20 mouse cellular contexts compared by ENCODE assay signal in genomic region chr12:16872006-16872405, GRCm38 (mm10). TPM values are rescaled to one million over a fixed set of nuclear protein-coding genes. Genes with fewer than 3 reads are reported as not detected.
DNase-seq lines count a peak whose midpoint lies in the region; TF ChIP-seq lines count a peak whose summit lies in the region.
"Had no signal": no experiment of that assay in that cellular context is flagged by ENCODE, and none has a peak within 500 bp of the region (broad histone marks: within the 10 kb centered on the region; RNA-seq: fewer than 3 reads in every experiment).

No protein-coding gene starts in this region.

- H3K36me3 ChIP-seq in CH12.LX (replicated peaks in 1 of 2; ENCODE audit: control insufficient read depth in 1 of 2, insufficient read depth in 1 of 2, low read length in 1 of 2): no peaks in the 10 kb centered on the region
- H3K36me3 ChIP-seq: G1E had no signal

- no peak for TF ChIP-seq CTCF in CH12.LX (conservative IDR thresholded peaks at IDR 0.05 in 1 of 2, IDR thresholded peaks at IDR 0.05 in 1 of 2; ENCODE audit: low read depth in 2 of 2, low read length in 2 of 2)
- no peak for TF ChIP-seq CTCF in embryonic fibroblast, embryonic 13.5 days (IDR thresholded peaks at IDR 0.05; ENCODE audit: borderline replicate concordance, insufficient read depth, low read length)
- TF ChIP-seq CTCF in cerebellum, adult 2 months (IDR thresholded peaks at IDR 0.05; ENCODE audit: borderline replicate concordance, insufficient read depth, low read depth, low read length): no peak

- H3K79me2 ChIP-seq in CH12.LX (replicated peaks; ENCODE audit: control insufficient read depth, extremely low read depth, insufficient read depth, poor library complexity, severe bottlenecking): no peaks in the 10 kb centered on the region

- dilution Hi-C loops in CH12.LX (cut with MboI; ENCODE audit: extremely low pct_ligation_motif_present, extremely low pct_unique_long_range_greater_than_20kb, low sequenced_read_pairs): no loop called here

- H3K4me2 ChIP-seq in CH12.LX (ENCODE audit: insufficient read depth, low read depth, poor library complexity, severe bottlenecking): peak overlapping the region; percentile 37

- no peak overlapping the region for H3K4me3 ChIP-seq in CH12.LX (replicated peaks in 1 of 3; ENCODE audit: low read depth in 2 of 3, low read length in 2 of 3, poor library complexity in 1 of 3)
- no peak overlapping the region for H3K4me3 ChIP-seq in embryonic fibroblast, embryonic 13.5 days (ENCODE audit: insufficient read depth, low read length)
- H3K4me3 ChIP-seq in cerebellum, adult 2 months (replicated peaks; ENCODE audit: insufficient read depth, low read depth, low read length): no peak overlapping the region

- H3K4me1 ChIP-seq in CH12.LX (ENCODE audit: control insufficient read depth in 1 of 2, insufficient read depth in 2 of 2): peaks cover 60 to 97% of the 10 kb centered on the region in 2 experiments
- peaks cover 44% of the 10 kb centered on the region for H3K4me1 ChIP-seq in embryonic fibroblast, embryonic 13.5 days (ENCODE audit: control insufficient read depth, insufficient read depth, low read length)
- peaks cover 23% of the 10 kb centered on the region for H3K4me1 ChIP-seq in cerebellum, adult 2 months (ENCODE audit: control insufficient read depth, insufficient read depth, low read length)

- H3K27ac ChIP-seq in CH12.LX (ENCODE audit: insufficient read depth, low read depth): peak overlapping the region; percentile 96
- H3K27ac ChIP-seq in embryonic fibroblast, embryonic 13.5 days (ENCODE audit: insufficient read depth, low read length): peak overlapping the region; percentile 36
- no peak overlapping the region for H3K27ac ChIP-seq in cerebellum, adult 2 months (ENCODE audit: insufficient read depth, low read length)

- no peak for TF ChIP-seq POLR2A in CH12.LX (IDR thresholded peaks at IDR 0.05; ENCODE audit: low read depth, low read length)
- TF ChIP-seq POLR2A in embryonic fibroblast, embryonic 13.5 days (IDR thresholded peaks at IDR 0.05; ENCODE audit: low read depth, low read length): no peak
- TF ChIP-seq POLR2A in cerebellum, adult 2 months (IDR thresholded peaks at IDR 0.05; ENCODE audit: borderline replicate concordance, insufficient read depth, low read length): no peak

- H3K9me3 ChIP-seq in CH12.LX (replicated peaks; ENCODE audit: low read length): no peaks in the 10 kb centered on the region
- H3K9me3 ChIP-seq: G1E had no signal

- no peak for TF ChIP-seq RAD21 in CH12.LX (IDR thresholded peaks at IDR 0.05; ENCODE audit: low read depth, low read length)

- DNase-seq in 3T3-L1 (ENCODE audit: low read depth, low spot score) (peak; percentile 24), CH12.LX (ENCODE audit: extremely low read depth) (peak; percentile 70)
- no peak for DNase-seq in cerebellum, adult 2 months
- DNase-seq in thymus, postnatal 0 days (ENCODE audit: low spot score): no peak
- no peak for DNase-seq in neural tube, embryonic 10.5 days (ENCODE audit: extremely low spot score, low spot score)
- DNase-seq: adrenal gland, adult 2 months; adrenal gland, adult 8-10 months; adrenal gland, postnatal 10 days; adrenal gland, postnatal 14 days; adrenal gland, postnatal 25 days; adrenal gland, postnatal 36 days; B cell, adult 2 months; cerebellum, adult 11 months; cerebellum, adult 11-12 months; cerebellum, adult 18-20 months; cerebellum, adult 8-10 months; cerebellum, adult 9-10 months had no signal

- peak; percentile 95 for TF ChIP-seq EP300 in CH12.LX (IDR thresholded peaks at IDR 0.05; ENCODE audit: low read length)

- WGBS in cerebellum, adult 2 months: 97% methylated on average over 1 of the region's 1 CpGs

- no peak overlapping the region for H3K9ac ChIP-seq in CH12.LX (ENCODE audit: insufficient read depth, low read depth)

- in situ Hi-C loops in CH12.LX (cut with MboI; ENCODE audit: low pct_ligation_motif_present, low pct_unique_long_range_greater_than_20kb, low sequenced_read_pairs): no loop called here

- no peaks in the 10 kb centered on the region for H3K27me3 ChIP-seq in CH12.LX (replicated peaks)
- H3K27me3 ChIP-seq in cerebellum, adult 2 months (ENCODE audit: control insufficient read depth, insufficient read depth, low read length): no peaks in the 10 kb centered on the region
- H3K27me3 ChIP-seq: Patski had no signal

TF ChIP-seq in CH12.LX, 34 proteins besides CTCF, POLR2A, EP300 and RAD21:
- TF ChIP-seq JUND (conservative IDR thresholded peaks at IDR 0.05; ENCODE audit: low read depth, low read length): peak; percentile 91
- no peak for TF ChIP-seq MXI1 (IDR thresholded peaks at IDR 0.05; ENCODE audit: low read depth, low read length)
- TF ChIP-seq ETS1 (conservative IDR thresholded peaks at IDR 0.05; ENCODE audit: low read depth, low read length): peak; percentile 99
- TF ChIP-seq SIN3A (IDR thresholded peaks at IDR 0.05; ENCODE audit: low read length): peak; percentile 66; the same call in 1 of the 2 replicates
- peak; percentile 99 for TF ChIP-seq TCF12 (IDR thresholded peaks at IDR 0.05; ENCODE audit: low read depth, low read length)
- TF ChIP-seq POLR2AphosphoS2 (IDR thresholded peaks at IDR 0.05; ENCODE audit: low read depth, low read length): no peak
- peak; percentile 33; the same call in 1 of the 2 replicates for TF ChIP-seq MAFK (IDR thresholded peaks at IDR 0.05; ENCODE audit: insufficient replicate concordance, low read length)
- TF ChIP-seq MEF2A (IDR thresholded peaks at IDR 0.05; ENCODE audit: borderline replicate concordance, low read depth, low read length): peak; percentile 99
- peak; percentile 43 for TF ChIP-seq BHLHE40 (IDR thresholded peaks at IDR 0.05; ENCODE audit: low read depth, low read length)
- TF ChIP-seq IRF4 (IDR thresholded peaks at IDR 0.05; ENCODE audit: low read depth, low read length): peak; percentile 88
- no peak for TF ChIP-seq ZC3H11A (IDR thresholded peaks at IDR 0.05; ENCODE audit: low read depth, low read length)
- TF ChIP-seq UBTF (IDR thresholded peaks at IDR 0.05; ENCODE audit: low read depth, low read length): no peak
- peak; percentile 58; the same call in 1 of the 2 replicates for TF ChIP-seq MAZ (IDR thresholded peaks at IDR 0.05; ENCODE audit: low read depth, low read length)
- TF ChIP-seq CHD2 (IDR thresholded peaks at IDR 0.05; ENCODE audit: low read length): no peak
- peak; percentile 97 for TF ChIP-seq CHD1 (IDR thresholded peaks at IDR 0.05; ENCODE audit: low read depth, low read length)
- TF ChIP-seq JUN (IDR thresholded peaks at IDR 0.05; ENCODE audit: insufficient read depth, low read depth, low read length): peak; percentile 90

RNA-seq across cellular contexts. Expression of gene Rock2, which starts 22.7 kb away (rescaled TPM):
- total RNA-seq in CH12.LX (2012; rRNA removed): 34.9 and 39.1 TPM in 2 replicates
- 40.3 and 45.7 TPM in 2 replicates for total RNA-seq in CH12.LX (2014; rRNA removed)
- 49.3 and 49.9 TPM in 2 replicates for polyA plus RNA-seq in CH12.LX (2012; ENCODE audit: insufficient read length, low read depth)
- polyA plus RNA-seq in embryonic fibroblast, embryonic 13.5 days (2011; ENCODE audit: insufficient read length, low read depth, missing spikeins): 168 and 255 TPM in 2 replicates
- 37.5 and 39.1 TPM in 2 replicates for polyA plus RNA-seq in cerebellum, adult 2 months (2012; rRNA removed)
- 10.3 and 11.9 TPM in 2 replicates for polyA plus RNA-seq in thymus, postnatal 0 days (2015; fragmentation: Nextera tagmentation; extraction: Ambion mirVana)

Comparison
In these comparisons a context has a peak if more than half of its experiments do, and no peak if none do; other contexts are left out.
1. DNase-seq: peak in 3T3-L1 (single experiment) and CH12.LX (single experiment); none in cerebellum, adult 2 months (0 of 2), thymus, postnatal 0 days (single experiment) and neural tube, embryonic 10.5 days (single experiment).